Mouse (Mus musculus) C2C12 (cell line): Measurements from ENCODE around the gene Csad. TPM values are rescaled to one million over a fixed set of nuclear protein-coding genes. Genes with fewer than 3 reads are reported as not detected.

Experiments used
- H3K27me3 ChIP-seq: one replicate; pipeline ENCODE4 v1.6.1; 2011; ENCODE audit not compliant: control insufficient read depth, insufficient read depth, insufficient read length
- H3K36me3 ChIP-seq: one replicate; pipeline ENCODE4 v1.6.1; 2011; ENCODE audit not compliant: control insufficient read depth, insufficient read depth
- H3K4me3 ChIP-seq: one replicate; pipeline ENCODE4 v1.5.1; 2011; ENCODE audit warnings: mild to moderate bottlenecking, control low read depth; ENCODE audit not compliant: poor library complexity, insufficient read depth, severe bottlenecking
- H3K79me2 ChIP-seq: one replicate; pipeline ENCODE4 v1.6.1; 2011; ENCODE audit not compliant: control insufficient read depth, insufficient read depth
- H3K79me3 ChIP-seq: one replicate; pipeline ENCODE4 v1.6.1; 2011; ENCODE audit warnings: low read depth, control low read depth
- H3ac ChIP-seq: one replicate; pipeline ENCODE3; 2011; ENCODE audit warnings: low read depth; ENCODE audit not compliant: control insufficient read depth, insufficient read length
- CEBPB ChIP-seq: IDR thresholded peaks from one replicate; pipeline ENCODE4 v1.6.1; 2011; ENCODE audit warnings: low read depth, mild to moderate bottlenecking, control low read depth, moderate library complexity
- CTCF ChIP-seq: IDR thresholded peaks from one replicate; pipeline ENCODE4 v1.5.1; 2011; ENCODE audit not compliant: control insufficient read depth, insufficient read depth, insufficient read length
- FOSL1 ChIP-seq: IDR thresholded peaks from one replicate; pipeline ENCODE4 v1.8.0; 2011; ENCODE audit warnings: mild to moderate bottlenecking, low read length; ENCODE audit not compliant: poor library complexity, insufficient read depth, severe bottlenecking
- MAX ChIP-seq: IDR thresholded peaks from one replicate; pipeline ENCODE4 v1.6.1; 2011; ENCODE audit warnings: mild to moderate bottlenecking, control low read depth
- MYOD1 ChIP-seq: IDR thresholded peaks from one replicate; pipeline ENCODE4 v1.6.1; 2011; ENCODE audit warnings: low read depth; ENCODE audit not compliant: control insufficient read depth, insufficient read length
- MYOG ChIP-seq: IDR thresholded peaks from one replicate; pipeline ENCODE4 v1.6.1; 2011; ENCODE audit not compliant: control insufficient read depth, insufficient read length; ENCODE audit errors: extremely low read depth
- USF1 ChIP-seq: IDR thresholded peaks from one replicate; pipeline ENCODE4 v1.6.1; 2011; ENCODE audit warnings: low read depth, mild to moderate bottlenecking, control low read depth, moderate library complexity
- polyA plus RNA-seq: library from polyadenylated mRNA; unstranded; fragments of >200 nt; fragmentation: generic; extraction: Trizol; gene quantifications from one replicate; pipeline ENCODE4 v1.2.1, GENCODE M21; 2012; ENCODE audit warnings: missing spikeins

The Csad gene
- polyA plus RNA-seq, 1 experiment: 26.4 TPM

DNA sequence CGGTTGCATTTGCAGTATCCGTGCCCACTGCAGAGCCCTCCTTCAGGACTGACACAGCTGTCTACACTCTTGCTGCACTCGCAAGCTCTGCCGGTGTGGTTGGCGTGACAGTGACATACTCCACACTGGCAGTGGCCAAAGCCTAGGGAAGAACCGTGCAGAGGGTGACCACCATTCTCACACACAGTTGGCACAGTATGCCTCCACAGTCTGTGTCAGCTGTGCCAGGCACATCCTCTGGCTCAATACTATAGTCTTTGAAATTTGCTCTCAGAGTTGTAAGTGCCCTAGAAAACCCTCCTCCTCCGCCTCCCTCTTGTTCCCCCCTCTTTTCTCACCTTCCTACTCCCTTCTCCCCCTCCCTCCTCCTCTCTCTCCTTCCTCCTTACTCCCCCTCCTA is 12.8 kb upstream of the Csad start:
- Histone ChIP-seq H3K79me2 (no peaks in the 10 kb centered on the region), H3K36me3 (peaks cover 87% of the 10 kb centered on the region), H3K4me3 (no peak overlapping the region), H3K79me3 (no peaks in the 10 kb centered on the region), H3K27me3 (no peaks in the 10 kb centered on the region), H3ac (no peak overlapping the region)
- TF ChIP-seq FOSL1 (no peak), CTCF (no peak), MYOD1 (no peak), USF1 (no peak), MYOG (no peak)

DNA sequence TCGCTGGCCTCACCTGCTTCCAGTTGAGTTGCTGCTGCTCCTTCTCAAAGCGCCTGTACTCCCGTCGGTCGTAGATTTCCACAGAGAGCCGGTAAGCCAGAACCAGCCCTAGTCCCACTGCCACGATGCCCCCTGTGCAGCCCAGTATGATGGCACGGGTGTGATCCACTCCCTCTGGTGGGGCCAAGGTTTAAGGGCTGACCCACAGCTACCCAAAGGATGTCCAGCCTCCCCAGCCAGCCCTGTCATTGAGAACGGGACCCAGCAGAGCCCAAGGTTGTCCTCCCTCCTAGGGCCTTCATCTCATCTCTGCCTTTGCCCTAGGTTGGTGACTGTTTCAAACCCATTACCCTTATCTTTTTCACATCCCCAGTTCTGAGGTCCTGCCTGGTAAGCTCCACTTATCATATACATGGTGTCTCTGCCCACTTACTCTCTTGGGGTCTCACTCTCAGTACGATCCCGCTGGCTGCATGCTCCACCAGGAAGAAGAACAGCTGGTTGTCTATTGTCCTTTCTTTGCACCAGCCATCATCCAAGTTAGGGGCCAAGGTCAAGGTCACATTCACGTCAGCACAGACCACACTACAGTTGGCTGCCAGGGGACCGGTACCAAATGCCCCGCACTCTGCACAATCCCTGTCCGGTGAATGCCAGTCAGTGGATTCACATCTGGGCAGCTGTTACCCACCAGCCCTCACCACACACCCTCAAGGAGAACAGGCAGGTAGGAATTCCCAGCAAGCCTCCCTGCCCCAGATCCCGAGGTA is 12.1 kb upstream of the Csad start:
- Histone ChIP-seq H3ac (no peak overlapping the region), H3K79me2 (no peaks in the 10 kb centered on the region), H3K36me3 (peaks cover 89% of the 10 kb centered on the region), H3K27me3 (no peaks in the 10 kb centered on the region), H3K4me3 (no peak overlapping the region), H3K79me3 (no peaks in the 10 kb centered on the region)
- TF ChIP-seq FOSL1: no peak
- no peak for TF ChIP-seq MYOD1
- no peak for TF ChIP-seq MYOG
- TF ChIP-seq MAX: no peak
- no peak for TF ChIP-seq CTCF
- TF ChIP-seq CEBPB: no peak
- TF ChIP-seq USF1: no peak

DNA sequence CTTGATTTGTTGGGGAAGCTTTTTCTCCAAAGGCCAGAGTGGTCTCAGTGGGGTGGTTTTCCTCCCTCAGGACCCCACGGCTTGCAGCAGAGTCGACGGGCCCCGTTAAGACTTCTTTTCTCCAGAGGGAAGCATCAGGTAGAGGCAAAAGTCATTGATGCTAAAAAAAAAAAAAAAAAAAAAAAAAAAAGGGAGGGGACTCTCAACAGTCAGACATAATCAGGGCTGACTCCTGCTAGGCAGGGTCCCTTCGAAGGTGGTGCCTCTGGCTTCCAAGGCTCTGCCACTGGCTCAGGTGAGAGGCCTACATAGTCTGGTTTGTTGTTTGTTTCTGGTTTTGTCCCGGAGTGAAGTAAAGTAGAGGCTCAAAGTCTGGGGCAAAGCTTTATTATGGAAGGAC is 11.1 kb upstream of the Csad start:
- H3K27me3 ChIP-seq: no peaks in the 10 kb centered on the region
- H3K36me3 ChIP-seq: peaks cover 86% of the 10 kb centered on the region
- H3K79me2 ChIP-seq: peaks cover 1% of the 10 kb centered on the region
- H3K4me3 ChIP-seq: no peak overlapping the region
- no peak for TF ChIP-seq CTCF
- TF ChIP-seq FOSL1: no peak
- TF ChIP-seq MYOD1: no peak
- no peak for TF ChIP-seq MAX
- no peak for TF ChIP-seq USF1
- no peak for TF ChIP-seq MYOG
- no peaks in the 10 kb centered on the region for H3K79me3 ChIP-seq
- H3ac ChIP-seq: no peak overlapping the region

DNA sequence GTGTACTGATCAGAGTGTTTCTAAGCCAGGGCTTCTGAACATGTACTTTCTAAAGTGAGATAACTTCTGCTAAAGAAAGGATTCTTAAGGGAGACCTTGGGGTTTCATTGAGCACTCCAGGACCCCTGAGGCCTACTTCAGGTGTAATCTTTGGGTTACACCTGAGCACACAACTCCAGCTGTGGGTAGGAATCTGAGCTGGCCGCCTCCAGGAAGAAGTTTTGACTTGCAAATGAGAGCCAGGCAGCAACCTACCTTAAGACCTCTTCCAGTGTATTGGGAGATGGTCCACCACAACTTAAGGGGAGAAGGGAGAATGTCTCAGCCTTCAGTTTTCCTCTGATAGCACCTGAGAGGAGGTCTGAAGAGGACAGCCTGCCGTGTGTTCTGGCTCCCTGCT is 9.6 kb upstream of the Csad start:
- no peak overlapping the region for H3ac ChIP-seq
- H3K79me2 ChIP-seq: peaks cover 5% of the 10 kb centered on the region
- no peak for TF ChIP-seq CTCF
- no peak for TF ChIP-seq MYOG
- TF ChIP-seq CEBPB: no peak
- TF ChIP-seq MAX: no peak
- no peak for TF ChIP-seq MYOD1
- no peak for TF ChIP-seq USF1
- TF ChIP-seq FOSL1: no peak
- no peaks in the 10 kb centered on the region for H3K27me3 ChIP-seq
- no peaks in the 10 kb centered on the region for H3K79me3 ChIP-seq
- no peak overlapping the region for H3K4me3 ChIP-seq
- H3K36me3 ChIP-seq: peaks cover 86% of the 10 kb centered on the region

- peaks cover 89% of the 10 kb centered on the region for H3K36me3 ChIP-seq
- no peak for TF ChIP-seq MYOD1
- TF ChIP-seq CTCF: no peak
- no peak for TF ChIP-seq MYOG
- TF ChIP-seq USF1: no peak
- no peak for TF ChIP-seq CEBPB
- TF ChIP-seq FOSL1: no peak
- no peak for TF ChIP-seq MAX
- peaks cover 26% of the 10 kb centered on the region for H3K79me2 ChIP-seq
- no peaks in the 10 kb centered on the region for H3K27me3 ChIP-seq
- no peak overlapping the region for H3ac ChIP-seq
- peaks cover 6% of the 10 kb centered on the region for H3K79me3 ChIP-seq
- no peak overlapping the region for H3K4me3 ChIP-seq
Observed at GRCm38 (mm10) chr15:102211895-102212294, 7.4 kb upstream of the Csad start.
